Mouse (Mus musculus) kidney, adult 2 months (tissue): ENCODE results near the gene Plpp3.

Source experiments
- CTCF ChIP-seq: fragments of 200-500 bp; conservative IDR thresholded peaks from 2 replicates; pipeline ENCODE4 v1.5.1; 2011; ENCODE audit warnings: low read depth, mild to moderate bottlenecking, control low read depth, low read length, moderate library complexity, mixed read lengths; ENCODE audit not compliant: insufficient read depth, insufficient read length
- POLR2A ChIP-seq: fragments of 200-500 bp; IDR thresholded peaks from one replicate; pipeline ENCODE4 v1.6.1; 2011; ENCODE audit warnings: low read depth, low read length, control low read depth

DNA sequence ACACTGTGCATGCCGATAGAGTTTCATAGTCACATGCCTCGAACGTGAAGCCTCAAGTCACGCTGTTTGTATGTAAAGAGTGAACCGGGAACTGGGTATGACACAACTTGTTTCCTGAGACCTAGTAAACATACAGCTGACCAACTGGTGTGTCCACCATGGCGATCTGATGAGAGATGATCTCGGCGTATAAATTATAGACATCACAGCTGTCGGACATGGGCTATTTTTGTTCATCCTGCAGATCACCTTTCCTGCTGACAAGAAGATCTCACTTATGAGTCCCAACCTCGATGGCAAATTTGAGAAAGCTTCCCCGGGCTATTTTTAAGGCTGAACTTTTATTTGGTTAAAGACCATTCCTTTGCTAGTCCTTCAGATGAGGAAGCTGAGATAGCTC lies 45.4 kb upstream of the Plpp3 start:
- TF ChIP-seq CTCF (no peak), POLR2A (no peak)
